Mouse (Mus musculus) olfactory bulb, adult 2 months (tissue): ENCODE results near the gene Mettl2. TPM values are rescaled to one million over a fixed set of nuclear protein-coding genes. Genes with fewer than 3 reads are reported as not detected.

ENCODE experiments used
- H3K27ac ChIP-seq: fragments of 200-500 bp; 2 replicates; pipeline ENCODE4 v1.5.1; 2012; ENCODE audit warnings: low read depth, low read length; ENCODE audit not compliant: insufficient read depth
- H3K4me1 ChIP-seq: fragments of 200-500 bp; 2 replicates; pipeline ENCODE4 v1.6.1; 2012; ENCODE audit warnings: low read length; ENCODE audit not compliant: control insufficient read depth, insufficient read depth
- H3K4me3 ChIP-seq: fragments of 200-500 bp; 2 replicates; pipeline ENCODE4 v1.5.1; 2012; ENCODE audit warnings: mild to moderate bottlenecking, low read depth, low read length, moderate library complexity; ENCODE audit not compliant: insufficient read depth
- CTCF ChIP-seq: fragments of 200-500 bp; IDR thresholded peaks from 2 replicates; pipeline ENCODE4 v1.5.1; 2012; ENCODE audit warnings: low read depth, mild to moderate bottlenecking, low read length, moderate library complexity; ENCODE audit not compliant: insufficient read depth
- POLR2A ChIP-seq: fragments of 200-500 bp; IDR thresholded peaks from 2 replicates; pipeline ENCODE4 v1.6.1; 2012; ENCODE audit warnings: mild to moderate bottlenecking, low read depth, low read length, moderate library complexity; ENCODE audit not compliant: insufficient read depth
- WGBS: fragments of 180-500 bp; shearing (Covaris S2); methylation state at CpG from one replicate; pipeline ENCODE4 v1.1.7; 2018; 5-methylcytosine and 5-hydroxymethylcytosine counted together
- polyA plus RNA-seq: library from polyadenylated mRNA; stranded (reverse); fragments of >200 nt; gene quantifications from 2 replicates; pipeline ENCODE4 v1.2.4, GENCODE M21; 2012; ENCODE audit warnings: low replicate concordance; ENCODE audit not compliant: missing spikeins, insufficient read depth, insufficient read length

Gene Mettl2
- polyA plus RNA-seq, 1 experiment = not detected

- TF ChIP-seq CTCF (no peak), POLR2A (no peak)
- Histone ChIP-seq H3K4me3 (peak overlapping the region; percentile 96), H3K27ac (peak overlapping the region; percentile 43), H3K4me1 (peaks cover 7% of the 10 kb centered on the region; the same call in 1 of the 2 replicates)
- 3% methylated on average over 4 of the region's 4 CpGs for WGBS
Measured at GRCm38 (mm10) chr11:105182461-105182855, 56.2 kb downstream of the Mettl2 start.

DNA sequence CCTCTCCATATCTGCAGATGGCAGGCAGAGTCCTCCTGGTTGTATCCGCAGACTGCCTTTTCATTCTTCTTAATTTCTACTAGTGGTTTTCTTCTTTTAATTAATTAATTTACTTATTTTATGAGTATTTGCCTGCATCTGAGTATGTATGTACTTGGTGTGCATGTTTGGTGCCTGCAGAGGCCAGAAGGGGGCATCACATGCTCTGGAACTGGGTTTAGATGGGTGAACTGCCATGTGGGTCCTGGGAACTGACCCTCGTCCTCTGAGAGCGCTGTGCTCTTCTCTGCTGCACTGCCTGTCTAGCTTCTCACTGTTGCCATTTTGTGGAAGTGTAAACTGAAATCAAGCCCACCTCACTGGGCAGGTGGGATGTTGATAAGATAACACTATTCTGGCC, 58.5 kb downstream of the Mettl2 start:
- WGBS = 92% methylated on average over 3 of the region's 3 CpGs
- no peak overlapping the region for H3K27ac ChIP-seq
- no peak overlapping the region for H3K4me3 ChIP-seq
- peaks cover 7% of the 10 kb centered on the region; the same call in 1 of the 2 replicates for H3K4me1 ChIP-seq
- TF ChIP-seq POLR2A = no peak
- no peak for TF ChIP-seq CTCF

Other genes with a start within 250 kb of the Mettl2 start
- not detected in 2 replicates for gene Efcab3, start 62.8 kb upstream of the Mettl2 start, polyA plus RNA-seq
- gene Gm10842, start 20.5 kb downstream of the Mettl2 start, polyA plus RNA-seq = not detected in 2 replicates
- gene Tlk2, start 52.4 kb downstream of the Mettl2 start, polyA plus RNA-seq = 262 TPM in 1 of 2 replicates, not detected in the other
- gene Mrc2, start 166.2 kb downstream of the Mettl2 start, polyA plus RNA-seq = not detected in 2 replicates